Mouse (Mus musculus) urinary bladder, postnatal 4 days (tissue): ENCODE measurements around the gene Ttc25.
A peak's percentile ranks its signal among the peaks of the same experiment; 100 is the strongest.
"Not testable (repeated sequence)": the region's sequence is repeated elsewhere in the genome, so short reads cannot be mapped to it uniquely, and the experiment has no call there.

Experiments used
- DNase-seq, 2 experiments: peaks; one replicate each; pipeline ENCODE4 v3.0.0; 2021 to 2022; ENCODE audit warnings: low spot score in 2 of 2

Ttc25 gene

GRCm38 (mm10) chr11:100604321-100605005 is 59.1 kb downstream of the Ttc25 start:
- DNase-seq = no peak

GRCm38 (mm10) chr11:100605451-100605850 is 60.0 kb downstream of the Ttc25 start:
- no peak for DNase-seq

- DNase-seq = no peak
These were observed 61.7 kb downstream of the Ttc25 start for GRCm38 (mm10) chr11:100607121-100607520.

DNA sequence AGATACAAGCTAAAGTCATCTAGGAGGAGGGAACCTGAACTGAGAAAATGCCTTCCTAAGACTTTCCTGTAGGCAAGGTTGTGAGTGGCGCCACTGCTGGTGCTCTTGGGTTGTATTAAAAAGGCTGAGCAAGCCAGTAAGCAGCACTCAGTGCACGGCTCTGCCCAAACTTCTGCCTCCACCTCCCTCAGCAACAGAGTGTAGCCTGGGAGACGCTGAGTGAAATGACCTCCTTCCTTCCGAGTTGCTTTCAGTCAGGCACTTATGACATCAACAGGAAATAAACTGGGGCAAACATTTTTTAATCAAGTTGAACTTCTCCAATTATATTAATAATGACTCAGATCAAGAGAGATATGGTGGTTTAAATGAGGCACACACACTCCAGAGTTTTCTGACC is 63.4 kb downstream of the Ttc25 start:
- DNase-seq = no peak

- no peak for DNase-seq
These were observed 64.1 kb downstream of the Ttc25 start for GRCm38 (mm10) chr11:100609355-100609996.

DNA sequence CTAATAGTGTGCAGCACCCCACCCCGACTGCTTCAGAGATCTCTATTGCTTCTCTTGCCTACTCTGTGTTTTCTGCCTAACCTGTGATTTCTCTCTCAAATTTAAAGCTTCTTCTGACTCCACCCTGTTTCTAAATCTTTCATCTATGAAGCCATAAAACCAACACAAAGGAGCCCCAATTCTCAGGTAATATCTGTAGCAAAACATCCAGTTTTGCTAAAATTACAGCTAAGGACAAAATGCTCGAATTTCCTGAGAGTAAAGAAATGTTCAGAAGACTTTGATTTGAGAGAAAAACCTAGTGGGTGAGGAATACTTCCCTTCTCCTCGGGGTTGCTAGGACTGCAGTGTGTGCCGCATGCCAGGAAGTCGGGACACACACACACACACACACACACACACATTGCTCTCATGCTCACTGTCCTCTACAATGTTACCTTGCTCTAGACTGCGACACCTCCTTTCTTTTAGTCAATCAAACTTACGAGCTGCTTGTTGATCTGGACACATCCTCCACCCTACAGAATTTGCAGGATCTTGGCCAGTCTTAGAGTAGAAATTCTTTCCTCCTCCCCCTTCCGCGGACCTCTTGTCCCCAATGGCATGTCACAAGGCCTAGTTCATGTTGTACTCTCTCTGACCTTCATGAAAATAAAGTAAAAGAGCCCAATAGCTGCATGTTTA is 64.7 kb downstream of the Ttc25 start:
- DNase-seq = no peak

GRCm38 (mm10) chr11:100611627-100612026 is 66.2 kb downstream of the Ttc25 start:
- DNase-seq = no peak

DNA sequence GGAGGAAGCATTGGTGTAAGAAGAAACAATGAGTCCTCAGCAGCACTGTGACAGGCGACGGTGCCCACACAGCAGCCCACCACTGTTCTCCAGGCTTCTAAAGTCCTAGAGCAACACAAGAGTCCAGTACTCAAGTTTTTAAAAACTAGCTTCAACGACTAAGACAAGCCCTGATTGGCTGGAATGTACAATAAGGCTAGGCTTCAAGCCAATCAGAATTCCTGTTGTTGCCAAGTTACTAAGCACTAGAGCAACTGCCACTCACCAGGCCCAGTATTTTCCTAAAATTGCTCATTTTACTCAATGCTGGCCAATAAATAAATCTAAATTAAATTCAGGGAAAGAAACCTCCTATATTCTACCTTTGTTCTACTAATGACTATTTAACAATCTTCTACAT is 67.8 kb downstream of the Ttc25 start:
- no peak for DNase-seq

DNA sequence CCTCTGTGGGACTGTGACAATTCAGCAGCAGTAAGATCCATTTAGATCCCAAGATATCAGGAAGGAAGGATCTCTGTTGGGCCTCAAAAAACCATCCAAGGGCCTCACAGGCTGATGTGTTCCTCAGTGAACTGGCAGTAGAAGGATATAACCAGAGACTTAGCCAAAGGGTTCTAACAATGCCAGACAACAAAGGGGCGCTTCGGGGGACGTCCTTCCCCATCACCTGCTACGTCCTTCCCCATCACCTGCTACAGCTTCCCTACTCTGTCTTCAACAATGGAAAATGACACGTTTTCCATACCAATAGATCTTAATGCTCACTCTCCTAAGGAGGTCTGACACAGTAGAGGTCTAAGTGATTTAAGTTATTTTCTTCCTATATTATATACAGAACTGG is 70.9 kb downstream of the Ttc25 start:
- DNase-seq = no peak

DNA sequence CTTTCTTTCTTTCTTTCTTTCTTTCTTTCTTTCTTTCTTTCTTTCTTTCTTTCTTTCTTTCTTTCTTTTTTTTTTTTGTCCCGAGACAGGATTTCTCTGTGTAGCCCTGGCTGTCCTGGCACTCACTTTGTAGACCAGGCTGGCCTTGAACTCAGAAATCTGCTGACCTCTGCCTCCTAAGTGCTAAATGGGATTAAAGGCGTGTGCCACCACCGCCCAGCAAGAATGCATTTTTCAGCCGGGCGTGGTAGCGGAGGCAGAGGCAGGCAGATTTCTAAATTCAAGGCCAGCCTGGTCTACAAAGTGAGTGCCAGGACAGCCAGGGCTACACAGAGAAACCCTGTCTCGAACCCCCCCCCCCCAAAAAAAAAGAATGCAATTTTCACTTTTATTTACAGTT is 71.4 kb downstream of the Ttc25 start:
- not testable (repeated sequence) for DNase-seq

DNA sequence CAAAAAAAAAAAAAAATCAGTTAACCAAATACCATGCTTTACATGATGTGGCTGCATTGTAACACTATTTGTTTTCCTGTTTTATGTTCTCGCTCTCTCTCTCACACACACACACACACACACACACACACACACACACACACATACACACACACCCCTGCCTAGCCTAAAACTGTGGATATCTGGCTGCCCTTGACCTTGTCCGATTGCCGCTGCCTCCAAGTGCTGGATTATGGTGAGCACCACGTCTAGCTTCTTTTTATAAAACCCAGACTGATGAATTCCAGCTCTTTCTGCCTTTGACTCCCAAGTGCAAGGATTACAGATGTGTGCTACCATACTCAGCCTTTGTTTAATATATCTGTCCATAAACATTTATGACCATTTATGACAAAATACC is 72.1 kb downstream of the Ttc25 start:
- no peak for DNase-seq

GRCm38 (mm10) chr11:100618761-100619484 is 73.5 kb downstream of the Ttc25 start, which contains the start of gene Nkiras2:
Gene Nkiras2, plus strand, starts transcription at chr11:100619244.
- peak in 1 of 2 experiments; percentile 52 for DNase-seq

- peak; percentile 93 for DNase-seq
These were observed 74.1 kb downstream of the Ttc25 start for GRCm38 (mm10) chr11:100619485-100619975.

- no peak for DNase-seq
These were observed 74.6 kb downstream of the Ttc25 start, which contains the start of gene Dnajc7 for GRCm38 (mm10) chr11:100619982-100620381. Gene Dnajc7, minus strand, starts transcription at chr11:100620168.
